Mouse (Mus musculus) myocyte (in vitro differentiated cells): ENCODE data around the gene Afg1l. TPM values are rescaled to one million over a fixed set of nuclear protein-coding genes. Genes with fewer than 3 reads are reported as not detected.
A peak's percentile ranks its signal among the peaks of the same experiment; 100 is the strongest.

Experiments used
- H3K27me3 ChIP-seq: one replicate; pipeline ENCODE4 v1.6.1; 2011; ENCODE audit not compliant: control insufficient read depth, insufficient read depth, insufficient read length
- H3K36me3 ChIP-seq: one replicate; pipeline ENCODE4 v1.6.1; 2011; ENCODE audit not compliant: control insufficient read depth, insufficient read depth
- H3K4me2 ChIP-seq: one replicate; pipeline ENCODE4 v1.6.1; 2011; ENCODE audit warnings: low read depth, control low read depth
- H3K4me3 ChIP-seq: one replicate; pipeline ENCODE4 v1.5.1; 2011; ENCODE audit warnings: mild to moderate bottlenecking, control low read depth, moderate library complexity
- H3K79me2 ChIP-seq: one replicate; pipeline ENCODE4 v1.6.1; 2011; ENCODE audit not compliant: control insufficient read depth, insufficient read depth
- H3ac ChIP-seq: one replicate; pipeline ENCODE4 v1.6.1; 2011; ENCODE audit not compliant: control insufficient read depth, insufficient read length
- CEBPB ChIP-seq: IDR thresholded peaks from 2 replicates; pipeline ENCODE4 v1.6.1; 2011; ENCODE audit warnings: mild to moderate bottlenecking, moderate library complexity; ENCODE audit not compliant: poor library complexity, insufficient read depth, severe bottlenecking
- E2F4 ChIP-seq: IDR thresholded peaks from one replicate; pipeline ENCODE4 v1.6.1; 2011; ENCODE audit warnings: mild to moderate bottlenecking, control low read depth, moderate library complexity; ENCODE audit not compliant: insufficient read depth
- MAX ChIP-seq: IDR thresholded peaks from one replicate; pipeline ENCODE4 v1.6.1; 2011; ENCODE audit warnings: low read depth, mild to moderate bottlenecking, control low read depth
- MYOD1 ChIP-seq, 3 experiments: IDR thresholded peaks; one replicate each; pipeline ENCODE4 v1.6.1; 2011; ENCODE audit warnings: control low read depth in 2 of 3, low read depth in 2 of 3, mild to moderate bottlenecking in 2 of 3, moderate library complexity in 1 of 3; ENCODE audit not compliant: insufficient read length in 2 of 3, control insufficient read depth in 1 of 3
- MYOG ChIP-seq, 3 experiments: IDR thresholded peaks; one replicate each; pipeline ENCODE4 v1.6.1; 2011; ENCODE audit warnings: control low read depth in 2 of 3, low read depth in 2 of 3, mild to moderate bottlenecking in 2 of 3; ENCODE audit not compliant: insufficient read length in 2 of 3, control insufficient read depth in 1 of 3, insufficient read depth in 1 of 3
- POLR2A ChIP-seq: IDR thresholded peaks from one replicate; pipeline ENCODE4 v1.6.1; 2011; ENCODE audit warnings: low read depth, mild to moderate bottlenecking, control low read depth, moderate library complexity; ENCODE audit not compliant: insufficient read length
- POLR2AphosphoS2 ChIP-seq: IDR thresholded peaks from one replicate; pipeline ENCODE4 v1.6.1; 2011; ENCODE audit warnings: low read depth, control low read depth; ENCODE audit not compliant: insufficient read length
- REST ChIP-seq: IDR thresholded peaks from one replicate; pipeline ENCODE4 v1.6.1; 2011; ENCODE audit warnings: mild to moderate bottlenecking, control low read depth, moderate library complexity; ENCODE audit not compliant: insufficient read depth, insufficient read length
- SRF ChIP-seq: IDR thresholded peaks from one replicate; pipeline ENCODE4 v1.6.1; 2011; ENCODE audit warnings: low read depth; ENCODE audit not compliant: control insufficient read depth, insufficient read length
- TCF12 ChIP-seq: IDR thresholded peaks from one replicate; pipeline ENCODE4 v1.6.1; 2011; ENCODE audit warnings: mild to moderate bottlenecking, control low read depth; ENCODE audit not compliant: poor library complexity, insufficient read depth, severe bottlenecking
- TCF3 ChIP-seq: IDR thresholded peaks from one replicate; pipeline ENCODE4 v1.6.1; 2011; ENCODE audit warnings: low read depth, control low read depth; ENCODE audit not compliant: insufficient read length
- USF1 ChIP-seq: IDR thresholded peaks from one replicate; pipeline ENCODE4 v1.6.1; 2011; ENCODE audit warnings: low read depth, mild to moderate bottlenecking, control low read depth, moderate library complexity
- polyA plus RNA-seq: library from polyadenylated mRNA; unstranded; fragments of >200 nt; fragmentation: generic; extraction: Trizol; gene quantifications from one replicate; pipeline ENCODE4 v1.2.1, GENCODE M21; 2012; ENCODE audit warnings: missing spikeins

Gene Afg1l
- polyA plus RNA-seq, 1 experiment: 6.5 TPM

DNA sequence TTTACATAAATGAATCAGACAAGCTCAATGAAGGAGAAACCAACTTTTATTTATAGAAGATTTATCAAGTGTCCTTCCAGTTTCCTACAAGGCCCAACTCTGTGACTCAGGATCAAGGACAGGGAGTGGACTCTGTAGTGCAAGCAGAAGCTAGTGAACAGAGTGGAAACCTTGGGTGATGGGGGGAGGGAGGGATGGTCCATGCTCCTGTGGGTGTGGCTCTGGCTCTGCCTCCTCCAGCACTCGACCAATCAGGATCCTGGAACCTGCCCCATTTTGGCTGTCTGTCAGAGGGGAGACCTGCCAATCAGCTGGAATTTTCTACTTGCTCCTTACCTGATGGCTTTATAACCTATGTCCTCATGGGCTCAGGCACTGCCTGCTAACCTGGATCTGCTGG lies 165.8 kb downstream of the Afg1l start:
- Histone ChIP-seq H3K4me2 (no peak overlapping the region), H3K79me2 (no peaks in the 10 kb centered on the region), H3K4me3 (no peak overlapping the region), H3ac (no peak overlapping the region), H3K27me3 (no peaks in the 10 kb centered on the region), H3K36me3 (no peaks in the 10 kb centered on the region)
- TF ChIP-seq POLR2A: no peak
- no peak for TF ChIP-seq SRF
- no peak for TF ChIP-seq CEBPB

DNA sequence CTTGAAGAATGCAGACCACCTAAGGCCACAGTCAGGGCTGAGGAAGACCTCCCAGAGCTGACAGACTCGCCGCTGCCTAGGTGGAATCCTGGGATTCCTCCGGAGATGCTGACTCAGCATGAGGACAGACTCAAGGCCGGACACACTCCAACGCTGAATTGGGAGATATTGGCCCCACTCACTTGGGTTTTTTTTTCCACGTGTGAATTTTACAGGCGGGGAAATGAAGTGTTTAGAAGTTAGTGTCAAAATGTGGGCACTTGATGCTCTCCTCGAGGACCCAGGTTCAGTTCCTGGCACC lies 169.7 kb downstream of the Afg1l start:
- H3K36me3 ChIP-seq: no peaks in the 10 kb centered on the region
- H3K27me3 ChIP-seq: no peaks in the 10 kb centered on the region
- no peak overlapping the region for H3K4me2 ChIP-seq
- no peak overlapping the region for H3K4me3 ChIP-seq
- no peak overlapping the region for H3ac ChIP-seq
- no peaks in the 10 kb centered on the region for H3K79me2 ChIP-seq
- TF ChIP-seq E2F4 (no peak), TCF3 (no peak), CEBPB (no peak), MAX (no peak), MYOD1 (IDR thresholded peaks at IDR 0.05; ENCODE audit: control insufficient read depth in 1 of 3, insufficient read length in 2 of 3, low read depth in 2 of 3) (no peak), SRF (no peak), USF1 (no peak), POLR2AphosphoS2 (no peak), REST (no peak), POLR2A (no peak), TCF12 (no peak), MYOG (IDR thresholded peaks at IDR 0.05; ENCODE audit: control insufficient read depth in 1 of 3, insufficient read depth in 1 of 3, insufficient read length in 2 of 3, low read depth in 2 of 3) (no peak)

DNA sequence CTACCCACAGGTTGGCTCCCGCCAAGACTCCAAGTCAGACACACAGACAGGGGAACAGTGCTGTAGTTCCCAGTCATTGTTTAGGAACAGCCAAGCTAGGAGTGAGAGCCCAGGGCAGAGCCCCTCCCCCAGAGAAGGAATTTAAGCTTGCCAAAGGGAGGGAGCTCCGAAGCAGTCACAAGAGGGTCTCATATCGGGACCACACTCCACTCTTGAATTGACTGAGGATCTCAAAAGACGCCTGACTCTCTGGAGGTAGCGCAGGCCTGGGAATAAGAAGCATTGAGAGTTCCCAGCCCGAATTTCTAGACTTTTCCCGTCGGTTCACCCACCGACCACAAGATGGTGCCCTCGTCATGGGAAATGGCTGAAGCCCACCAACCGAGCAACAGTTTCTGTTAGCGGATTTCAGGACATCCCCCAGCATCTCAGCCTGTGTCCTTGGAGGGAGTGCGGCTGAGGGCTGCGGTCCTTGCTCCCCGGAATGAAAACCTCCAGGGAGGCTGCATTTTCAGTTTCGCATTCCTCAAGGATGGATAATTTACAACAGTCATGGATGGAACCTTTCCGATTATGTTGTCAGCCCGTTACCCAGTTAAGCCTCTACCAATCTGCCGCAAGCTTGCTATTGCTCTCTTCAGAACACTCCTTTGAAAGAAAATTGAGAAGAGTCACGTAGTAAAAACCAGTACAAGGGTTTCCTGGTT lies 170.2 kb downstream of the Afg1l start:
- Histone ChIP-seq H3K79me2 (no peaks in the 10 kb centered on the region), H3K4me2 (peak overlapping the region; percentile 16), H3ac (no peak overlapping the region), H3K27me3 (no peaks in the 10 kb centered on the region), H3K4me3 (no peak overlapping the region), H3K36me3 (no peaks in the 10 kb centered on the region)
- TF ChIP-seq TCF3 (no peak), E2F4 (no peak), USF1 (no peak), MYOG (IDR thresholded peaks at IDR 0.05; ENCODE audit: control insufficient read depth in 1 of 3, insufficient read depth in 1 of 3, insufficient read length in 2 of 3, low read depth in 2 of 3) (no peak), POLR2AphosphoS2 (no peak), REST (no peak), CEBPB (no peak), MYOD1 (IDR thresholded peaks at IDR 0.05; ENCODE audit: control insufficient read depth in 1 of 3, insufficient read length in 2 of 3, low read depth in 2 of 3) (no peak), TCF12 (no peak), MAX (no peak), SRF (no peak), POLR2A (no peak)

DNA sequence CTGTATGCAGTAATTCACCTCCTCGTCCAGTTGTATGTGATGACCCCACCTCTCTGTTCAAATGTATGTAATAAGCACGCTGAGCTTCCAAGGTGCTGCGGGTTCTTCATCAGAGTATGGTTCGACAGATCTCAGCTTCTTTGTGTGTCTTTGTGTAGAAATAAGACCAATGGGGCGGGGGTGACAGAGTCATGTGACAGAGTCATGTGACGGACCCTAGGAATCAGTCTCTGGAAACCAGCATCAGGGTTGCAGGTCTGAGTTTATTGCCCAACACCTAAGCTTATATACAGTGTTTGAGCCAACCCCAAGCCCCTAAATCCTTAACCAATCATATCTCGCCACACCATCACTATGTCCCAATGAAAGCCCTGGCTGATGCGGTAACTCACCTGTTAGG lies 171.9 kb downstream of the Afg1l start:
- Histone ChIP-seq H3K4me3 (no peak overlapping the region), H3K79me2 (no peaks in the 10 kb centered on the region), H3K4me2 (no peak overlapping the region), H3K27me3 (no peaks in the 10 kb centered on the region), H3K36me3 (no peaks in the 10 kb centered on the region), H3ac (no peak overlapping the region)
- TF ChIP-seq MYOG (IDR thresholded peaks at IDR 0.05; ENCODE audit: control insufficient read depth in 1 of 3, insufficient read depth in 1 of 3, insufficient read length in 2 of 3, low read depth in 2 of 3) (no peak), MYOD1 (IDR thresholded peaks at IDR 0.05; ENCODE audit: control insufficient read depth in 1 of 3, insufficient read length in 2 of 3, low read depth in 2 of 3) (no peak), TCF3 (no peak), E2F4 (no peak), POLR2AphosphoS2 (no peak), POLR2A (no peak), USF1 (no peak), TCF12 (no peak), CEBPB (no peak), MAX (no peak)

DNA sequence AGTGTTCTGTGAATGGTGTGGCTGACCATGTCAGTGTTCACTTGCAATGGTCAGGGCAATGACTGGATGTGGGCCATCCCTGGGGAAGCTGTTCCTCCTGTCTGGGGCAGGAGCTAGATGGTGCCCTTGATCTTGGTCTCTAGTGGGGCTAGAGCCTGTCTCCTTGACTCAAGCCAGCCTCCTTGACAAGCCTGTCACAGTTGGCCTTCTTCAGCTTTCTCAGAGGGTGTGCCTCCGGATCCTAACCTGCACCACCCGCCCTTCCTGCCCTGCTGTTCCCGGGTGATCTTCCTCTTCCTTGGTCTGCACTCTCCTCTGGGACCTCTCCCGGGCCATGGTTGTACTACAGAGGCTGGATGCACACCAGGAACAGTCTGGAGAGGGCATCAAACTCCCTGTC lies 177.6 kb downstream of the Afg1l start:
- no peaks in the 10 kb centered on the region for H3K36me3 ChIP-seq
- no peaks in the 10 kb centered on the region for H3K79me2 ChIP-seq
- H3K4me3 ChIP-seq: no peak overlapping the region
- TF ChIP-seq MYOG (IDR thresholded peaks at IDR 0.05; ENCODE audit: control insufficient read depth in 1 of 3, insufficient read depth in 1 of 3, insufficient read length in 2 of 3, low read depth in 2 of 3) (no peak), TCF3 (no peak), REST (no peak), TCF12 (no peak), MAX (no peak), POLR2AphosphoS2 (no peak), CEBPB (no peak), USF1 (no peak), MYOD1 (IDR thresholded peaks at IDR 0.05; ENCODE audit: control insufficient read depth in 1 of 3, insufficient read length in 2 of 3, low read depth in 2 of 3) (no peak)
- no peak overlapping the region for H3ac ChIP-seq
- H3K27me3 ChIP-seq: no peaks in the 10 kb centered on the region
- H3K4me2 ChIP-seq: no peak overlapping the region
